In genomic region chr7:138083980-138084379, GRCm38 (mm10) we compare ENCODE assay signal across 8 mouse cellular contexts.
DNase-seq lines count a peak whose midpoint lies in the region; ATAC-seq and TF ChIP-seq lines count a peak whose summit lies in the region.

No protein-coding gene starts in this region.

- no peak for TF ChIP-seq POLR2A in brain, embryonic 14.5 days (IDR thresholded peaks at IDR 0.05; ENCODE audit: borderline replicate concordance, extremely low read depth, insufficient read depth, insufficient read length, poor library complexity, severe bottlenecking)
- no peak for TF ChIP-seq POLR2A in spleen, adult 2 months (IDR thresholded peaks at IDR 0.05; ENCODE audit: low read depth, low read length)

- no peak overlapping the region for H3K9ac ChIP-seq in forebrain, embryonic 16.5 days (replicated peaks; ENCODE audit: low read depth, low read length)

- H3K27ac ChIP-seq in forebrain, embryonic 16.5 days (ENCODE audit: low read length) = no peak overlapping the region
- H3K27ac ChIP-seq in spleen, adult 2 months (ENCODE audit: insufficient read depth, low read length) = no peak overlapping the region

- H3K4me1 ChIP-seq in forebrain, embryonic 16.5 days (replicated peaks; ENCODE audit: control insufficient read depth, insufficient read depth, low read length) = no peaks in the 10 kb centered on the region
- H3K4me1 ChIP-seq in spleen, adult 2 months (ENCODE audit: control insufficient read depth, insufficient read depth, insufficient read length) = no peaks in the 10 kb centered on the region

- peak; percentile 92 for TF ChIP-seq CTCF in brain, embryonic 14.5 days (IDR thresholded peaks at IDR 0.05; ENCODE audit: borderline replicate concordance, extremely low read depth, insufficient read depth, insufficient read length)
- peak; percentile 21; the same call in 1 of the 2 replicates for TF ChIP-seq CTCF in spleen, adult 2 months (IDR thresholded peaks at IDR 0.05; ENCODE audit: extremely low read depth, insufficient read depth, insufficient read length, insufficient replicate concordance)

- intact Hi-C loops in heart, postnatal 36 days (cut with DNase I) = loop anchor here (1.0 to 5.0 kb wide), 2 partner anchors 532 to 606 kb away; no protein-coding TSS in a partner anchor

- 0 out of 2 replicates have a peak, but pooled peaks have one; percentile 28 for ATAC-seq in forebrain, embryonic 16.5 days
- ATAC-seq in erythroid progenitor cell, adult 5-6 weeks (replicated peaks; ENCODE audit: low FRiP score, poor library complexity, severe bottlenecking) = no peak

- H3K9me3 ChIP-seq in forebrain, embryonic 16.5 days (ENCODE audit: control insufficient read depth, low read length) = no peaks in the 10 kb centered on the region

- H3K27me3 ChIP-seq in forebrain, embryonic 16.5 days (replicated peaks; ENCODE audit: control insufficient read depth, insufficient read depth, low read length) = 0 out of 2 replicates have a peak, but pooled peaks cover 3% of the 10 kb centered on the region
- H3K27me3 ChIP-seq in spleen, adult 2 months (ENCODE audit: control insufficient read depth, insufficient read depth, low read length) = no peaks in the 10 kb centered on the region

- H3K4me2 ChIP-seq in forebrain, embryonic 16.5 days (ENCODE audit: low read length) = no peak overlapping the region

- 18% methylated on average over 5 of the region's 5 CpGs for WGBS in forebrain, embryonic 16.5 days
- WGBS in spleen, adult 2 months = 26% methylated on average over 5 of the region's 5 CpGs

- no peak overlapping the region for H3K4me3 ChIP-seq in forebrain, embryonic 16.5 days (replicated peaks; ENCODE audit: low read length)
- no peak overlapping the region for H3K4me3 ChIP-seq in spleen, adult 2 months (ENCODE audit: extremely low read depth, insufficient read depth, insufficient read length)

- DNase-seq in NIH3T3 (ENCODE audit: low read depth) = peak; percentile 87
- peak; percentile 89 for DNase-seq in brain, embryonic 14.5 days (ENCODE audit: low read depth)
- DNase-seq in heart, postnatal 36 days = peak; percentile 76 to 78
- DNase-seq in layer of hippocampus, postnatal 25 days (ENCODE audit: extremely low spot score in 1 of 2, low spot score in 1 of 2) = peak; percentile 27 to 78
- DNase-seq in lung, postnatal 36 days = peak; percentile 87
- DNase-seq in spleen, adult 2 months (ENCODE audit: low read depth in 1 of 2, low spot score in 2 of 2) = peak in 1 of 2 experiments; percentile 43

- H3K36me3 ChIP-seq in forebrain, embryonic 16.5 days (ENCODE audit: control insufficient read depth, insufficient read depth) = no peaks in the 10 kb centered on the region
- no peaks in the 10 kb centered on the region for H3K36me3 ChIP-seq in spleen, adult 2 months (ENCODE audit: control insufficient read depth, insufficient read depth, low read length)
